Mouse (Mus musculus) ES-Bruce4 (cell line): ENCODE results near the gene Pskh1.

Experiments
- CTCF ChIP-seq: IDR thresholded peaks from one replicate; pipeline ENCODE4 v1.8.1; 2011; ENCODE audit warnings: low read depth, low read length
- POLR2A ChIP-seq: IDR thresholded peaks from one replicate; pipeline ENCODE4 v1.8.1; 2011; ENCODE audit warnings: low read length; ENCODE audit not compliant: insufficient read depth

DNA sequence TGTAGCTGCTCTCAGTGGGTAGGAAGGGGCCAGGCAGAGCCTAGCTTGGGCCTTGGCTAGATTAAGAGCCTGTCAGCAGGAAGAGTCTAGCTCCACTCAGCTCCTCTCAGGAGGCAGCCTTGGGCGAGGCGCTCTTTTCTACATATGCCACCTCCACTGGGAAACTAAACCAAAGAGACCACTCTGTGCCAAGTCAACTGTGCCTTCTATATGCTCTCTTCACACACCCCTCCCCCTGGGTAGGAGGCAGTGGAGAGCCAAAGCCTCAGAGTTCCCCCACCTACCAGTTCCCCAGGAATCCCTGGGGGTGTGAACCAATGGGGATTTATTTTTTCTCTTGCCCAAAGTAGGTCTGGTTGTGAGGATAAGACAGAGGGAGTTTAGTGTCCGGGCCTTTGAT, 31.0 kb downstream of the Pskh1 start:
- no peak for TF ChIP-seq CTCF
- TF ChIP-seq POLR2A: no peak
